Mouse (Mus musculus): Measurements from ENCODE around the gene Psmb2.

Psmb2 gene

DNA sequence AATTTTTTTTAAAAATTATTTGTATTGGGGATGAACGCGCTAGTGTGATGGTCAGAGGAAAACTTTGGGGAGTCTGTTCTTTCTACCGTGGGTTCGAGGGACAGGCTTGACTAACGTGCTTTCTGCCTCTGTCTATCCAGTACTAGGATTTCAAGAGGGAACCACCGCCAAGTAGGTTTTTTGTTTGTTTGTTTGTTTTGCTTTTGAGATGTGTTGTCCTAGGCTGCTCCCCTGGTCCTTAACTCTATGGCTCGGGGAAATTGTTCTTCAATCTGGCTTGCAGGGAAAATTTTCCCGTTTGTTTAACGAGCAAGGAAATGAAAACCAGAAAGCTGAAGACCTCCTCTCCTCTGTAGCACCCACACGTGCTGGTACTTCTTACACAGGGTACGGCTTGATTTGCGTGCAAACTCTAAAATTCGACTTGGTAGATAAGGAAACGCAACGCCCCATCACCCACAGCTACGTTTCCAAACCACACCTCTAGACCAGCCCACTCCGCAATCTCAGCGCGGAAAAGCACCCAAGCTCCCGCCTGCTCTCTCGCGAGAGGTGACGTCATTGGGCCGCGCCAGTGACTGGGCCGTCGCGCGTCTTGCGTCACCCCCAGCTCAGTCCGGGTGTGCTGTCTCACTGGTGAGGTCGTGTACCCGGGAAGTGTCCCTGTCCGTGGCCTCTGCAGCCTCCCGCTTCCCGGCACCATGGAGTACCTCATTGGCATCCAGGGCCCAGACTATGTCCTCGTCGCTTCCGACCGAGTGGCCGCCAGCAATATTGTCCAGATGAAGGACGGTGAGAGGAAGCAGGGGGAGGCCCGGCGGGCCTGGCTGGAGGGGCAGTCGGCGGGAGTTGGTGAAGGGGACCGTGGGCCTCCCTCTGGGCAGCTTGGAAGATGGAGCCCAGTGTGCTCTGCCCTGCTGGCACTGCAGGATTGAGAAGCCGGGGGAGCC is at the start of gene Psmb2:
Gene Psmb2 (plus strand): TSS at position 577 of the 950 bp plus-strand sequence.
- peak; percentile 97 to 98 for DNase-seq (ENCODE audit: low spot score in 2 of 2)

DNA sequence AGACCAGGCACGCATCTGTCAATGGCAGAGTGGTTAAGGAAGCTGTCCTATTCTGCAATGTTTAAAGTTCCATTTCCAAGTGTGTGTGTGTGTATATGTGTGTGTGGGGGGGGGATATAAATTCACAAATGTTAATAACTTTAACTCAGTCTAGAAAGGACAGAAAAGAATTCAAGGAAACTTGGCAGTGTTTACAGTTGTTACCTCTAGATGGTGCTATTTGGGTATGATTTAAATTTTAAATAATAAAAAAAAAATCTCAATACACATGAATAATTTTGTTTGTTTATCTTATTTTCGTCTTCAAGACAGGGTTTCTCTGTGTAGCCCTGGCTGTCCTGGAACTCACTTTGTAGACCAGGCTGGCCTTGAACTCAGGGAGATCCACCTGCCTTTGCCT is 45.5 kb upstream of the Psmb2 start:
- no peak for DNase-seq (ENCODE audit: low spot score in 2 of 2)

DNA sequence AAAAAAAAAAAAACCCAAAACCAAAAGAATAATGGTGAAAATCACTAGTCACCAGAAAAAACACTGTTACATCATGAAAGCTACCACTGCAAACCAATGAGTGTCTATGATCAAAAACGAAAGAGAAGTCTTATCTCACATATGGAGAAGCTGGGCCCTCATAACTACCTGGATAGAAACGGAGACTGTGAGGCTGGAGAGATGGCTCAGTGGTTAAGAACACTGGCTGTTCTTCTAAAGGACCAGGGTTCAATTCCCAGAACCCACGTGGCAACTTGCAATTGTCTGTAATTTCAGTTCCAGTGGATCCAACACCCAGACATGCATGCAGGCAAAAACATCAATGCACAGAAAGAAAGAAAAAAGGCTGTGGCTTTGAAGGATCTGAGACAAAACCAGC is 44.8 kb upstream of the Psmb2 start:
- DNase-seq (ENCODE audit: low spot score in 2 of 2): no peak

DNA sequence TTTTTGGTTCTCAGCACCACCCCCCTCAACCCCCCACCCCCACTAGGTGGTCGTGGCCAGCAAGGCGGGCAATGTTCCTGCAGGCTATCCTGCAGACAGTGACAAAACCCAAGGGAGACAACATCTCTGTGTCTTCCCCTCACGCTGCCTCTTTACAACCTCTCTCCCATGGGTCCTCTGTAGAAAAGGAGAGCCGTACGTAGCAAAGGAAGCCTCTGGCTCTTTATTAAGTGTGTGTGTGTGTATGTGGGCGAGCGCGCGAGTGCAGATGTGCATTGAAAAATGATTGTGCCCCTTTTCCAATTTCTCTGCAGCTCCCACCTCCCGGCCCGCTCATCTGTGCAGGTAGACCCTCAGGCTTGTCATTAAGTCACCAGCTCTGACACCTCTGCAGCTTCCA is 41.1 kb upstream of the Psmb2 start:
- DNase-seq (ENCODE audit: low spot score in 2 of 2): no peak

DNA sequence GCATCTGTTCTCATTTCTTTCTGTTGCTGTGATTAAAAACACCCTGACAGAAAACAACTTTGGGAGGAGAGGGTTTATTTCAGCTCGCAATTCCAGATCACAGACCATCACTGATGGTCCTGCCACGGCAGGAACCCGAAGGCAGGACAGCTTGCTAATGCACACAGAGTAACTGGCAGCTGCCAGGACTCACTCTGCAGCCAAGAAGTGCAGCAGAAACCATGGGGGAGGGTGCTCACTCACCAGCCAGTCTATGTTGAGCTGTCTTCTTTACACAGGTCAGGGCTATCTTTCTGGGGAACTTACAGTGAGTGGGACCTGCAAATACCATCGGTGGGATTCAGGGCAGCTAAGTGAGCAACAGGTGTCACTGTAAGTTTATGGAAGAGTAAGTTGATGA is 40.0 kb upstream of the Psmb2 start:
- no peak for DNase-seq (ENCODE audit: low spot score in 2 of 2)

DNA sequence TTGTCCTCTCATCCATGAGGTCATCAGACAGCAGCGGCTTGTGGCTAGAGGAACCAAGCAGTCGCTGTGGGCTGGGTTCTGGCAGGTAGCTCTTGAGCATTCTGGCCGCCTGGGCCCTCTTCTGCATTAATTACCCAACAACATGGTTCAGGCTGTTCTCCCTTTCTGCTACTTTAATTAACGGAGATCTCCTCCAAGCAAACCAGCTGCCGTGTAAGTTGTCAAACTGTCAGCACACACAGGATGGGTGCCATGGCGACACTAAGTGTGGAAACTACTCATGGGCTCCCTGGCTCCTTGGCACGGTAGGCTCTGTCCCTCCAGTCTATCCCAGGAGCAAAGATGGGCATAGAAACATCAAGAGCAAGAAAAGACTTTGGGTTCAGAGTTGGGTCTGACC is 38.1 kb upstream of the Psmb2 start:
- no peak for DNase-seq (ENCODE audit: low spot score in 2 of 2)

DNA sequence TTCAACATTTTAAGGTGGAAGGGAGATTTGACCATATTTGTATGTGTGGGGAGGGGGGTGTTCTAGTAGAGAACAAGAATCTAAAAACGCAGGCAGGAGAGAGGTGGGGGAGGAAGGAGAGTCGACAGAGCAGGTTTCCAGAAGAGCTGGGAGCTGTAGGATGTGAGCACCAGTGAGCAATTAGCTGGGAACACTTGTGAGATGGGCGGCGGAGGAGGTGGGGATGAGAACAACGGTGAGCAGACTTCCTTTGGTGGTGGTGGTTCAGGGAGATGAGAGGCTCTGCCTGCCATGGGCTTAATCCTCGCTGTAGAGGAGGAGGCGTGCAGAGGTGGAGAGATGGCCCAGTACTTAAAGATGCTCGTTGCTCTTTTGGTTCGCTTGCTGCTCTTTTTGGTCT is 35.5 kb upstream of the Psmb2 start:
- no peak for DNase-seq (ENCODE audit: low spot score in 2 of 2)

DNA sequence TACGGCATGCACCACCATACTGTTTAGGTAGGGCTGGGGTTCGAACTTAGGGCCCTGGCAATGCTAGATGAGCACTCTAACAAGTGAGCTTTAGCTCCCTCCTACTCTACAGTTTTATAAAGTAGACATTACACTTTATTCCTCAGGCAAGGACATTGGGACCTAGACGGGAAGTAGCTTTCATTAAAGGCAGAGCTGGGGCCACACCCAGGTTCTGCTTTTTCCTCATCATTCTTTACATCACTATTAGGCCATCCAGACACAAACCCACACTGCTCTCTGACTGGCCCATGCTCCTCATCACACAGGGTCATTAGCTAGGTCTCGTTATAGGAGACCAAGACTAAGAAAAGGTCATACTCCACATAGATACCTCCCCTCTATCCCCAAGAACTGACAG is 33.6 kb upstream of the Psmb2 start:
- DNase-seq (ENCODE audit: low spot score in 2 of 2): no peak

DNA sequence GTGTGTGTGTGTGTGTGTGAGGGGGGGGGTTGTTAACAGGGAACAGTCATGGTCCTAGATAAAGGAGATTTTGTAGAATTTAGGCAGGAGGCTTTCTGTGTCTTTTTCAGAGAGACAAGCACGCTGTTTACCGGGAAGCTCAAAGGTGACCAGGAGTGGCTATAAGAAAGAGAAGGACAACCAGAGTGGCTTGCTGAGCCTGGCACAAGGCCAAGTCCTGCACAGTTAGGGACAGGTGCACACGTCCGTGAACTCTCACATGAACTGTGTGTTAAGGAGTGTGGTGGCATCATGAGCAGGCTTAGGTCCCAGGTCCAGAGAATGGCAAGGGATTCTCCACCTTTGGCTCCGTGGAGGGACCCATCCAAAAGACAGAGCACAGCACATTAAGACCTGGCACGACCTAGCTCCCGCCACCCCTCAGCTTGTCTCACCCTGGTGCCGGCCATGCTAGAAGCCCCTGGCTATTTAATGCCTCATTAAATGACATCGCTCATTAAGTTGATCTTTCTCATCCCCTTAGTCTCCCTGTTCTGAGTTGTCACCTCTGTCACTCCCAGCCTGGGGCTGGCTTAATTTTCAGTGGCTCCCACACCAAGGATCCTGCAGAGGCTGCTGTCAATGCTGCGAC is 33.0 kb upstream of the Psmb2 start:
- DNase-seq (ENCODE audit: low spot score in 2 of 2): no peak

DNA sequence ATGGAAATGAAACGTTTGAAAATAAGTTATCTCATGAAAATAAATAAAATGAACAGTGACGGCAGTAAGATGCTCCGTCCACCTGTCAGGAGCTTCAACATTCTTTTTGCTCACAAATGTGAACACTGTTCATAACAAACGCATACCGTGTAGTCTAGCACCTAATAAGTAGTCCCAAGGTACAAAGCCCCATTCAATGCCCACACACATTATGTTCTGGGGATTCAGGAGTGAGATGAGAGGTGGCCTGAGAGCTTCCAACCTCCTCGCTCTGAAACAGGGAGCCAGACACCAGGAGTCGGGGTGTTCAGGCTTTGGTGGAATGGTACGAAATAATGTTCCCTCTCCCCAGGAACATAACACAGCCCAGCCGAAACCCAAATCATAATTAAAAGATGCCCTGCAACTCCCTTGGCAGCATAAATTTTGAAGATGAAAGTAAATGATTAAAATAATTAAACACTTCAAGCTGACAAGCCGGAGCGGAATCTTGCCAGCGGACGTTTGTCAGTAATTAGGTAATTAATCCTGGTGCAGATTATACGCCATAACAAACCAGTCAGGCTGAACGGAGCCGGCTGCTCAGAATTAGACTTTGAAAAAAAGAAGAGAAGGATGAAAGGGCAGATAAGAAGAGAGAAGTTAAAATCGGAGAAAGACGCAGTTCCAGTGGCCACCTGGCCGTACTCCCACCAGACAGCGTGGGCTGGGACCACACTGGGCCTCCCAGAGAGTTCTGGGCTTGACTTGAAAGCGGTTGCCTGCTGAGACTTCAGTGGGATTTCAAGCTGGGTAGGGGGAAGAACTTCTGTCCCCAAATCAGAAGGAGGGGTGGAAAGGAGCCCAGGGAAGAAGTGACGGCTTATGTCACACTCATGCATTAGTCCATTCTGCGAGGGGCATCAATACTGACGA is 29.2 kb upstream of the Psmb2 start:
- no peak for DNase-seq (ENCODE audit: low spot score in 2 of 2)

DNA sequence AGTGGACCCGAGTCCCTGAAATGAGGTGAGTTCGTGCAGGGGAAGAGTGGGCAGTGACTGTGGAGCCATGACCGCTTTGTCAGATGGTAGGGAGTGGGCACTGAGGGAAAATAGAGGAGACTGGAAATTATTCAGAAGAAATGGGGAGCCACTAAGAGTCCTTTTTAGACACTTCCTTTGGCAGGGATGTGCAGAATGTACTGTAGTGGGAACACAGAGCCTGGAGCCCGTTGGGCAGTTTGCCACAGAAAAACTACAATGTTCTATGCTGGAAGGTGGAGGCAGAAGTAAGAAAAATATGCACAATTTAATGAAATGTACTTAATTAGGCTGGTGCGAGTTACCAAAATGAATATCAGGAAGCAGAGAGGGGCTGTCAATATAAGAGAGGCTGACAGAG is 24.3 kb upstream of the Psmb2 start:
- no peak for DNase-seq (ENCODE audit: low spot score in 2 of 2)

DNA sequence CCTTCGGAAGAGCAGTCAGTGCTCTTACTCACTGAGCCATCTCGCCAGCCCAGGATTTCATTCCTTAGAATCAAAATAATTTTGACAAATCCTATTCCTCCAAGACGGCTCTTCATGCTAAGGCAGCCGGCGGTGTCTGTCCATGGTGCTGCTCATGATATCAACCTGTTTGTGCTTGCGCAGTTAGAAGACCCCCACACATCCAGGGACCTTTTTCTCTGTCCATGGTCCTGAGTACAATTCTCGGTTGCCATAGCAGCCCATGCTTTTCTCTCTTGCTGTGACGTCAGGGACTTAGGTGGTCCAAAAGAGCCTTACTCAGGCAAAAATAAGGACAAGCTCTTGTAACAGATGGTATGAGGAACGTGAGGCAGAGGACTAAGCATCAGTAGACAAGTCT is 22.1 kb upstream of the Psmb2 start:
- no peak for DNase-seq (ENCODE audit: low spot score in 2 of 2)

DNA sequence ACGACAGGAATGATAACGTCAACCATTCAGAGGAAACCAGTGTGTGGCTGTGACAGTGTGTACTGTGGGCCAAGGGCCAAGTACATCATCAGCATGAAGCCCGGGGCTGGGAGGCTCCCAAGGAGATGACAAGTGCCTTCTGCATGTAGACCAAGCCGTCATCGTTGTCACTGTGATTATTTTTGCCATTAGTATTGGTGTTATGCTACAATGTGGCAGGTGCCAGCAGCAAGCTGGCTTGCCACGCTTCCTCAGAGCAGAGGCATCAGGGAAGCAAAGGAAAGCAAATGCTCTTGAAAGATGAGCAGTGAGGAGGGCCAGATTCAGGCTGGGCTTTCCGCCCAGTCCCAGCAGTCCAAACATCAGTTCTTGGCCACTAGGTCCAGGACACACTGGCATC is 16.2 kb upstream of the Psmb2 start:
- DNase-seq (ENCODE audit: low spot score in 2 of 2): no peak

DNA sequence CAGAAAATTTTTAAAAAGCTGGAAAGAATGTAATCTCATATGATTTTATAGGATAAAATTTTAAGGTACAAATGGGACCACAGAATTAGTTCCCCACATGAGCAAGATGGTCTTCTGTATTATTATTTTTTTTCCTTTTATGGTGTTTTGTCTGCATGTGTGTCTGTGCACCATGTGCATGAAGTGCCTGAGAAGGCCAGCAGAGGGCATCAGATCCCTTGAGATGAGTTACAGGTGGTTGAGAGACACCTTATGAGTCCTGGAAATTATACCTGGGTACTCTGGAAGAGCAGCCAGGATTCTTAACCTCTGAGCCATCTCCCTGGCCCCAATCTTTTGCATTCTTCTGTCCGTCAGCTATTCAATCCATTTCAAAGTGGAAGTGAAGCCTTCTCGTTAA is 10.4 kb upstream of the Psmb2 start:
- no peak for DNase-seq (ENCODE audit: low spot score in 2 of 2)

DNA sequence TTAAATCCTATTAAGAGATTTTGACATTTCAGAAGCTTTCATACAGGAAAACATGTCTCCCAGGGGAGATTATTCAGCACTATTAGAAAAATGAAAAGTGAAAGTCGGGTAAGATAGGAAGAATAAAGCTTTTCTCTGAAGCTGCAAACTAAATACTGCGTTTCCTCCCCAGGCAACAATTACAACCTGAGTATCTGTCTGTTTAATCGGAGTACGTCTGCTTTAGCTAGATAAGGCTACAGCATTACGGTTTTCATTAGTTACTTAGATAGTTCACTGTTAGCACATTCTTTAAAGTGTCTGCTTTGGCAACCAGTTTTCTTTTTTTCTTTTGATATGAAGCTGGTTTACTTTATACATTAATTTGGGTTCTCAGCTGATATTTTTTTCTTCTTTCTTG is 4.9 kb downstream of the Psmb2 start:
- no peak for DNase-seq (ENCODE audit: low spot score in 2 of 2)

DNA sequence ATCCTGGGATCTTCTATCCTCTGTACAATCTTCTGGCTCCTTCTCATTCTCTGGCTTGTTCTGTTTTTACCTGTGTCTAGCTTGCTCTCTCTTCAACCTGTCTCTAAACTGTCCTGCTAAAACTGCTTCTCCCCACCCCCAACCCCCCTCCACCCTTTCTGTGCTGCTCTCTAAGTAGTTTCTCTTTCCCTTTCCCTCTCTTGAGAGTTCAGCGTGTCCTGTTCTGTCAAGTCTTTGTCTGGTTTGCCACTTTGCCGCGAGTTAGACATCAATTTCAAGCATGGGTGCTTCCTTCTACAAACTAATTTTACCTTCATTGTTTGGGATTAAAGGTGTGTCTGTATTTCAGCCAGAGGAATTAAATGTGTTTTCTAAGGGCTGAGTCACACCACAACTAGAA is 5.7 kb downstream of the Psmb2 start:
- no peak for DNase-seq (ENCODE audit: low spot score in 2 of 2)

DNA sequence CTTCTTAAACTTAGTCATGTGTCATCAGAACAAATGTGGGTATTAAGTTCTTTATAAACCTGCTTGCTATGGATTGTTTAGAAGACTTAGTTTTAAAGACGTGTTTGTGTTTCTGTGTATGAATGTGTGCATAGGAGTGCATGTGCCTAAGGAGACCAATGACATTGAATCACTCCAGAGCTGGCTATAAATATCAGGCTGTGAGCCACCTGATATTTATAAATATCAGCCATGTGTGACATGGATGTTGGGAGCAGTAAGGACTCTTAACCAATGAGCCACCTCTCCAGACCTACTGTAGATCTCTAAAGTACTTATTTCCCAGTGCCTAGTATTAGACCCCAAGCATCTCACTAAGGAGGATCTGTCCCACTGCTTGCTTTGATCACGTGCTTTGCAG is 12.0 kb downstream of the Psmb2 start:
- DNase-seq (ENCODE audit: low spot score in 2 of 2): no peak

DNA sequence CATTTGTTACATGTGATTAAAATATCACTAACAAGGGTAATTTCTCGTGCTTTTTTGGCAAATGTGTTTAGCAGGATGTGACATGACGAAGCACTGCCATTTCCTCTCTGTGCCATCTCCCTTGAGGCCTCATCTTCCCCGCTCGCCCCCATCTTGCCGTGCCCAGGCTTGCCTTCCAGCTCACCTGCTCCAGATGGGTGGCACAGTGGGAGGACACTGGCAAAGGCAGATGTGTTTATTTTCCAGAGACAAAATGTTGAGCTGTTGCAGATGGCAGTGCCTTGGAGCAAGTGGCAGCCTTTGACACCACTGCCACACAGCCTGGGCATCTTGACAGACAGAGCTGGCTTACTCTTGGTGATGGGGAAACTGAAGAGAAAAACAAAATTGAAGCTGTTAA is 15.6 kb downstream of the Psmb2 start:
- no peak for DNase-seq (ENCODE audit: low spot score in 2 of 2)

DNA sequence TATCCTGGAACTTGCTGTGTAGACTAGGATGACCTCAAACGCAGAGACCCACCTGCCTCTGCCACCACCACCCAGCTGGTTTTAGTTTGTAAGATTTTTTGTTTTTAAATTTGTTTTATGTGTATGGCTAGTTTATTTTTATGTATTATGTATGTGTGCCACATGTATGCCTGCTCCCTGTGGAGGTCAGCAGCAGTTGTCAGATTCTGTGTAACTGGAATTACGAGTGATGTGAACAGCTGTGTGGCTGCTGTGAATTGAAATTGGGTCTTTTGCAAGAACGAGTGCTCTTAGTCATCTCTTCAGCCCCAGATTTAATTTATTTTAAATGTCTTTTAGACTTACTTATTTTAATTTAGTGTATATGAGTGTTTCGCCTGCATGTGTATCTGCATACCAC is 19.5 kb downstream of the Psmb2 start:
- no peak for DNase-seq (ENCODE audit: low spot score in 2 of 2)

DNA sequence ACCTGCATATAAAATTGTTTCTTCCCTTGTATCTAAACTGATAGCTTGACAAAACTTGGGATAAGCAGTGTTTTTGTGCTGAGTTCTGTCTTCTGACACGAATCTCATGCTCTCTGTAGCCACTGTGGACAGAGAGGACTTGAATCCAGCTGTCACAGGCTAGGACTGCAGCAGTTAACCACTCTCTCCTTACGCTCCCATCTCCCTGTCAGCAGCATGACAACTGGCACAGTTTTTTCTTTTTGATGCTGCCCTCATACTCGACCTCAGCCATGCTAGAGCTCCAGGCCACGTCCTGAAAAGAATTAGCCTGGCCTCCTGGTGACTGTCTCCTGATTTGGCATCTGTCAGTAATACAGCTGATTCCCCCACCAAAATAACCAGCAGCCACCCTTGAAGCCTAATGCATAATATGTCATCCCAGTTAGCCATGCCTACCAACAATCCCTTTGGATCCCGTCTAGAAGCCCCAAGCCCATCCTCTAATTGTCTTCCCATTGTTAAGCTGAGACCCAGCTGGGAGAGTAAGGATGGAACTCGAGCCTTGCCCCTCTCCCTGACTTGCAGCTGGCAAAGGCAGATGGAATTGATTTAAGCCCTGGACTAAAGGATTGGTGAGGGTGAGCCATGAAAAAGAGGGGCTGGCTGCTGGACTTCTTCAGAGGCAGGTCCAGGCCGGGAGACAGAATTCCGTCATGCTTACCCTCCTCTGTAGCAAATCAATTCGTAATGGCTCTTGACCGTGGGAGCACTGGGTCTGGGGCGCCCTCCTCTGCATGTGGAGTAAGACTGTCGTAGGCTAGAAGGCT is 29.4 kb downstream of the Psmb2 start:
- no peak for DNase-seq (ENCODE audit: low spot score in 2 of 2)

DNA sequence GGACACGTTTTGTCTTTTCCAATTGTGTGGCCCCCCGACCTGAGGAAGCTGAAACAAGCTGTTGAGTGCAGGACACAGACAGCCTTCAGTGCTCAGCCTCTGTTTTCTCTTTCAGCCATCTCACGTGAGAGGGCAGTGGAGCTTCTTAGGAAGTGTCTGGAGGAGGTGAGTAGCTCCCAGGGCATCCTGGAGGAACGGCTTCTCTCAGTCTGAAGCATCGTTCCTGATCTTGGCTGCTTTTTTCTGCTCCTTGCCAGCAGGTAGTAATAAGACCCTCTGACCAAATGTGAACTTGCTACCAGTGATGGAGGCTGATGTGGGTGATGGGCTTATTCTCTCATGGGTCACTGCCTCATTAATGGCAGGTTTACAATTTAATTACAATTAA is 30.0 kb downstream of the Psmb2 start:
- DNase-seq (ENCODE audit: low spot score in 2 of 2): no peak

DNA sequence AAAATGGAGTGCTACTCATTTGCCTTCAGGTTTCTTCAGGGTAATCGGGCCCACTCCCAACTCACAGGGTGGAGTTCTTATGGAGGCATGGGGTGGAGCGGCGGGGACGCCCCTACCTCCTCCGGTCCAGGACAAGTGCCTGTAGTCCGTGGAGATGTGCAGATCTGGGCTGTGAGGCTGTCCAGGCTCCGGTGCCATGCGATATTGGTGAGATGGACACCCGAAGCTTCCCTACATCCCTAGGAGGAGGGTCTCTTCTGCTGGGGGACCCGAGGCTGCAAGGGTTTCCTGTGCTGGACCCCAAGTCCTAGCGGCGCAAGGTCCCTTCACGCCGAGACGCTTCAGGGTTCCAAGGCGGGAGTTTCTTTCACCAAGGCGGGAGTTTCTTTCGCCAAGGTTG is 54.7 kb downstream of the Psmb2 start:
- no peak for DNase-seq (ENCODE audit: low spot score in 2 of 2)

Measured in natural killer cell, adult 2 months (primary cell).